Mouse (Mus musculus) stomach, embryonic 14.5 days (tissue): ENCODE measurements around the gene Shank1. TPM values are rescaled to one million over a fixed set of nuclear protein-coding genes. Genes with fewer than 3 reads are reported as not detected.

ENCODE experiments used
- ATAC-seq: fragments of 200-750 bp; cut with Nextera tagmentation; 2 replicates; pipeline ENCODE4 v1.8.0; 2017; ENCODE audit warnings: low read depth, moderate TSS enrichment; ENCODE audit not compliant: insufficient number of reproducible peaks, insufficient read depth, low FRiP score
- H3K27ac ChIP-seq: fragments of 300-500 bp; sonication (generic); 2 replicates; pipeline ENCODE4 v1.5.1; 2014; ENCODE audit warnings: mild to moderate bottlenecking, low read length, moderate library complexity, mixed read lengths
- H3K27me3 ChIP-seq: fragments of 300-500 bp; sonication (generic); 2 replicates; pipeline ENCODE4 v1.6.1; 2014; ENCODE audit warnings: low read length, control low read depth, mixed read lengths; ENCODE audit not compliant: control insufficient read depth, insufficient read depth
- H3K36me3 ChIP-seq: fragments of 300-500 bp; sonication (generic); 2 replicates; pipeline ENCODE4 v1.6.1; 2014; ENCODE audit warnings: mild to moderate bottlenecking, control low read depth, low read length, moderate library complexity, mixed read lengths; ENCODE audit not compliant: control insufficient read depth, insufficient read depth
- H3K4me1 ChIP-seq: fragments of 300-500 bp; sonication (generic); 2 replicates; pipeline ENCODE4 v1.6.1; 2014; ENCODE audit warnings: low read length, control low read depth, mixed read lengths; ENCODE audit not compliant: control insufficient read depth, insufficient read depth
- H3K4me2 ChIP-seq: fragments of 300-500 bp; sonication (generic); replicated peaks from 2 replicates; pipeline ENCODE4 v1.6.1; 2014; ENCODE audit warnings: low read depth, low read length, control low read depth
- H3K4me3 ChIP-seq: fragments of 300-500 bp; sonication (generic); 2 replicates; pipeline ENCODE4 v1.5.1; 2014; ENCODE audit warnings: low read depth, low read length, control low read depth
- H3K9ac ChIP-seq: fragments of 300-500 bp; sonication (generic); replicated peaks from 2 replicates; pipeline ENCODE4 v1.6.1; 2014; ENCODE audit warnings: low read depth, mild to moderate bottlenecking, control low read depth, low read length, moderate library complexity, mixed read lengths
- H3K9me3 ChIP-seq: fragments of 300-500 bp; sonication (generic); 2 replicates; pipeline ENCODE4 v1.6.1; 2016; ENCODE audit warnings: low read depth, low read length, control low read depth; ENCODE audit not compliant: control insufficient read depth
- WGBS: fragments of 180-500 bp; shearing (Covaris S2); extraction: QIAGEN DNeasy Blood & Tissue Kit; methylation state at CpG from one replicate; pipeline ENCODE4 v1.1.7; 2014; 5-methylcytosine and 5-hydroxymethylcytosine counted together
- polyA plus RNA-seq: library from polyadenylated mRNA; unstranded; fragments of >200 nt; fragmentation: Nextera tagmentation; extraction: Ambion mirVana; gene quantifications from 2 replicates; pipeline ENCODE4 v1.2.1, GENCODE M21; 2014

The Shank1 gene
- polyA plus RNA-seq, 1 experiment from 2014 or later: 4.5 TPM

GRCm38 (mm10) chr7:44352750-44353600 is 42.9 kb downstream of the Shank1 start:
- 0 out of 2 replicates have a peak overlapping the region, but pooled peaks have one; percentile 12 for H3K4me3 ChIP-seq
- H3K27me3 ChIP-seq: peaks cover 46% of the 10 kb centered on the region
- WGBS: 2% methylated on average over 69 of the region's 71 CpGs
- no peak for ATAC-seq
- H3K9me3 ChIP-seq: no peaks in the 10 kb centered on the region
- peaks cover 27% of the 10 kb centered on the region; the same call in 1 of the 2 replicates for H3K4me1 ChIP-seq
- H3K4me2 ChIP-seq: no peak overlapping the region; the same call in 1 of the 2 replicates
- no peaks in the 10 kb centered on the region for H3K36me3 ChIP-seq
- no peak overlapping the region for H3K9ac ChIP-seq
- H3K27ac ChIP-seq: no peak overlapping the region

DNA sequence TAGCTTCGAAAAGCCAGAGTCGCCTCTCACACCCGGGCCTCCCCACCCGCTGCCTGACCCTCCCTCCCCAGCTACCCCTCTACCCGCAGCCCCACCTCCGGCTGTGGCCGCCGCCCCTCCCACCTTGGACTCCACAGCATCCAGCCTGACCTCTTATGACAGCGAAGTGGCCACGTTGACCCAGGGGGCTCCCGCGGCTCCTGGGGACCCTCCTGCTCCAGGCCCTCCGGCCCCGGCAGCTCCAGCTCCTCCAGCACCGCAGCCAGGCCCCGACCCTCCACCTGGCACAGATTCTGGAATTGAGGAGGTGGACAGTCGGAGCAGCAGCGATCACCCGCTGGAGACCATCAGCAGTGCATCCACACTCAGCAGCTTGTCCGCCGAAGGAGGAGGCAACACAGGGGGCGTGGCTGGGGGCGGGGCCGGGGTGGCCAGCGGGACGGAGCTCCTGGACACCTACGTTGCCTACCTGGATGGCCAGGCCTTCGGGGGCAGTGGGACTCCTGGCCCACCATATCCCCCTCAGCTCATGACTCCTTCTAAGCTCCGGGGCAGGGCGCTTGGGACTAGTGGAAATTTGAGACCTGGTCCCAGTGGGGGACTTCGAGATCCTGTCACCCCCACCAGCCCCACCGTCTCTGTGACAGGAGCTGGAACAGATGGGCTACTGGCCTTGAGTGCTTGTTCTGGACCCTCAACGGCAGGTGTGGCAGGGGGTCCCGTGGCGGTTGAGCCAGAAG is 43.7 kb downstream of the Shank1 start:
- Histone ChIP-seq H3K9me3 (no peaks in the 10 kb centered on the region), H3K27me3 (peaks cover 46% of the 10 kb centered on the region), H3K4me2 (no peak overlapping the region; the same call in 1 of the 2 replicates), H3K4me1 (peaks cover 27% of the 10 kb centered on the region; the same call in 1 of the 2 replicates), H3K27ac (no peak overlapping the region), H3K9ac (no peak overlapping the region), H3K36me3 (no peaks in the 10 kb centered on the region), H3K4me3 (0 out of 2 replicates have a peak overlapping the region, but pooled peaks have one; percentile 12)
- ATAC-seq: no peak; the same call in 1 of the 2 replicates
- 1% methylated on average over 35 of the region's 35 CpGs for WGBS

- Histone ChIP-seq H3K4me2 (no peak overlapping the region), H3K4me1 (peaks cover 32% of the 10 kb centered on the region; the same call in 1 of the 2 replicates), H3K4me3 (no peak overlapping the region), H3K9me3 (no peaks in the 10 kb centered on the region), H3K27ac (no peak overlapping the region), H3K9ac (no peak overlapping the region), H3K27me3 (peaks cover 49% of the 10 kb centered on the region), H3K36me3 (no peaks in the 10 kb centered on the region)
- ATAC-seq: no peak
- 73% methylated on average over 6 of the region's 6 CpGs for WGBS
Measured at GRCm38 (mm10) chr7:44355411-44355810, 45.4 kb downstream of the Shank1 start.

GRCm38 (mm10) chr7:44356590-44357481 is 46.8 kb downstream of the Shank1 start:
- WGBS: 3% methylated on average over 35 of the region's 35 CpGs
- peaks cover 23% of the 10 kb centered on the region; the same call in 1 of the 2 replicates for H3K4me1 ChIP-seq

DNA sequence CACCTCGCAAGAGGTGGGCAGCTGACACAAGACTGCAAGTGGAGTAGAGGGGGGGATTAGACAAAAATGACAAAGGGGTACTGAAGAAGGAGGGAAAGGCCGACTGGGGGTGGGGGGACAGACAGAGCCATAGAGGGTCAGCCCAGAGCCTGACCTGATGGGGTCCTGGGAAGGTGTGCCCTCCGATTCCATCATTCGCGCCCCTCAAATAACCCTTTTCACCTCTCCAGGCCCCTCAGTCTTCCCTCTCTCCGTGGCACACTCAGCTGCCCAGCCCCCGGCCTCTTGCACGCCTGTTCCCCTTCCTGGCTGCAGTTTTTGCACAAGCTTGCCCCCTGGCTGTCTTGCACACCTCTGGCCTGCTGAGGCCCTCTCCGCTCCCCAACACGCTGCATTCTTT is 47.5 kb downstream of the Shank1 start:
- WGBS: 13% methylated on average over 10 of the region's 10 CpGs
- no peak overlapping the region for H3K4me2 ChIP-seq
- H3K27ac ChIP-seq: no peak overlapping the region
- H3K4me1 ChIP-seq: peaks cover 20% of the 10 kb centered on the region; the same call in 1 of the 2 replicates
- H3K9me3 ChIP-seq: no peaks in the 10 kb centered on the region
- no peak for ATAC-seq
- H3K9ac ChIP-seq: no peak overlapping the region
- H3K27me3 ChIP-seq: peaks cover 38% of the 10 kb centered on the region
- H3K36me3 ChIP-seq: no peaks in the 10 kb centered on the region
- no peak overlapping the region for H3K4me3 ChIP-seq

More at GRCm38 (mm10) chr7:44356590-44357481, 46.8 kb downstream of the Shank1 start:
- ATAC-seq: no peak
- no peak overlapping the region; the same call in 1 of the 2 replicates for H3K4me2 ChIP-seq
- H3K4me3 ChIP-seq: no peak overlapping the region
- H3K36me3 ChIP-seq: no peaks in the 10 kb centered on the region
- H3K27me3 ChIP-seq: peaks cover 45% of the 10 kb centered on the region
- H3K9me3 ChIP-seq: no peaks in the 10 kb centered on the region
- H3K27ac ChIP-seq: no peak overlapping the region
- no peak overlapping the region for H3K9ac ChIP-seq

DNA sequence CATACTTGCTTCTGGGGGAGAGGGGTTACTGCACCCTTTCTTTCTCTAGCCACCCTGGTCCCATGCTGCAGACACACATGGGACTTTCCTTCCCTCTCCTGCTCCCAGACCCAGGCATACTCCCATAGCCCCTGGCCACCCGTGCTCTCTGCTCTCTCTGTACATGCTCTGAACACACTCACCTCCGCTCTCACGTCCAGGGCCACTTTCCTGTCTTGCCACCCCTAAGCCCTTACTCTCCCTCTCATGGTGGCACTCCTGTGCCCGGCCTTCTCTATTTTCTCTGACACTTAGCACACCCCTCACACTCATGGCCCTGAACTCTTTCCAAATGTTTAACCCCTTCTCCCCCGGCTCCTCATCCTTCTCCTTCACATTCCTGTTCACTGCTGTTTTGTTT is 48.0 kb downstream of the Shank1 start:
- no peak overlapping the region for H3K4me2 ChIP-seq

DNA sequence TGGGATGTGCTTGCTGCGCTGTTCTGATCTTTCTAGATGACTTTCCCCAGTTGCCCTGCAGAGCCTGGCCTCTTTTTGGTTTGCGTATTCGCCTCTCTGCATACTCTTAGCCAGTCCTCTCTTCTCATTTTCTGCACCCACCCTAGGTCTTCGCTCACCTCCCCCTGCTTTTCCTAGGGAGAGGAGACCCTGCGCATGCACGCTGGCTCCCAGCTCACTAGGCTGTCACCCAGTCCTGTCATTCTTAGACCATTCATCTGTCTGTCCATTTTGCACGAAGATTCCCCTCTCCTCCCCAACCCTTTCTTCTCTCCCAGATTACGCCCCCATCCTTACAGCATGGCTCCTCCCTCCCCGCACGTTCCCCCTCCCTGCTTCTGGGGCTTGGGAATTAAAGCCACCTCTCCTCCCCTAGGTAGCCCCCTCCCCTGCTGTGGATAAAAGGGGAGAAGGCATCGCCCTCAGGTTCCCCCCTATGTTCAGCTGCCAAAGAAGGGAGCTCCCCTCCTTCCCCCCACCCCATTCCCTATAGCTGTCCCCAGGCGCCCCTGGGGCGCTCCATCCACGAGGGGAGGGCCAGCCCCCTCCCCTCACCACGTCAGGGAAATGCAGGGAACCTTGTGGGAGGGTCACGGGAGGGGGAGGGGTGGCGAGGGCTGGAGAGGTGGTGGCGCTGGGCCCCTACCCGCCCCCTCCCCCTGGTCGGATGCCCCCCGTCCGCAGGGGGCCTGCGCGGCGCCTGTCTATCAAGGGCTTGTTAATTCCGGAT is 49.0 kb downstream of the Shank1 start:
- Histone ChIP-seq H3K4me2 (peak overlapping the region; percentile 86), H3K9me3 (no peaks in the 10 kb centered on the region), H3K4me1 (peaks cover 13% of the 10 kb centered on the region; the same call in 1 of the 2 replicates), H3K27me3 (peaks cover 24% of the 10 kb centered on the region), H3K36me3 (no peaks in the 10 kb centered on the region), H3K9ac (no peak overlapping the region; the same call in 1 of the 2 replicates), H3K4me3 (peak overlapping the region; percentile 43), H3K27ac (no peak overlapping the region)
- ATAC-seq: no peak
- WGBS: 6% methylated on average over 23 of the region's 26 CpGs

More for the DNA sequence above, 48.0 kb downstream of the Shank1 start:
- no peak for ATAC-seq
- Histone ChIP-seq H3K4me1 (peaks cover 20% of the 10 kb centered on the region; the same call in 1 of the 2 replicates), H3K4me3 (no peak overlapping the region), H3K27me3 (peaks cover 33% of the 10 kb centered on the region), H3K36me3 (no peaks in the 10 kb centered on the region), H3K27ac (no peak overlapping the region), H3K9me3 (no peaks in the 10 kb centered on the region), H3K9ac (no peak overlapping the region)
- 18% methylated on average over 5 of the region's 5 CpGs for WGBS
